36 mouse cellular contexts compared by ENCODE assay signal in genomic region chr3:97734259-97734658, GRCm38 (mm10). TPM values are rescaled to one million over a fixed set of nuclear protein-coding genes. Genes with fewer than 3 reads are reported as not detected.
DNase-seq lines count a peak whose midpoint lies in the region; TF ChIP-seq lines count a peak whose summit lies in the region.
"Had no signal": no experiment of that assay in that cellular context is flagged by ENCODE, and none has a peak within 500 bp of the region (broad histone marks: within the 10 kb centered on the region; RNA-seq: fewer than 3 reads in every experiment).

No protein-coding gene starts in this region.

- no peak for DNase-seq in gastrocnemius, adult 2 months
- no peak for DNase-seq in gastrocnemius, adult 8-10 months (ENCODE audit: low spot score in 2 of 2)
- DNase-seq in lung, postnatal 36 days = peak; percentile 6
- no peak for DNase-seq in lung, postnatal 14 days
- peak; percentile 41 for DNase-seq in thymus, postnatal 0 days (ENCODE audit: low spot score)
- DNase-seq in thymus, adult 18-20 months = no peak
- DNase-seq in left cerebral cortex, postnatal 36 days (ENCODE audit: low spot score in 2 of 2) = no peak
- DNase-seq: adrenal gland, adult 8-10 months; cerebellum, adult 11-12 months; cerebellum, adult 9-11 months; embryo, embryonic 11 days; gastrocnemius, postnatal 25 days; heart, postnatal 10 days; kidney, adult 11 months; kidney, postnatal 14 days; layer of hippocampus, adult 9-11 months; liver; lung, embryonic 14.5 days; right cerebral cortex, adult 18-20 months; spleen, adult 18-20 months had no signal

- no peak overlapping the region for H3K4me3 ChIP-seq in gastrocnemius, adult 2 months
- H3K4me3 ChIP-seq: embryonic facial prominence, embryonic 12.5 days; heart, adult 2 months; heart, embryonic 13.5 days; hindbrain, embryonic 10.5 days; hindbrain, embryonic 15.5 days had no signal

- H3K27ac ChIP-seq in gastrocnemius, adult 2 months = peak overlapping the region; percentile 10
- H3K27ac ChIP-seq: embryonic facial prominence, embryonic 12.5 days; heart, adult 2 months; heart, embryonic 13.5 days; hindbrain, embryonic 10.5 days; hindbrain, embryonic 15.5 days; liver, embryonic 14.5 days had no signal

- no peak for TF ChIP-seq CTCF in gastrocnemius, adult 2 months (IDR thresholded peaks at IDR 0.05)

- intact Hi-C loops in gastrocnemius, adult 2 months (cut with DNase I) = no loop called here
- intact Hi-C loops in left cerebral cortex, postnatal 36 days (cut with DNase I) = no loop called here

RNA-seq across cellular contexts. Expression of gene Gm17651, which starts 59.8 kb away (rescaled TPM):
- total RNA-seq in gastrocnemius, adult 2 months (2021) = not detected
- total RNA-seq in gastrocnemius, adult 8-10 months (2022) = not detected
- not detected in 2 replicates for polyA plus RNA-seq in thymus, postnatal 0 days (2015; fragmentation: Nextera tagmentation; extraction: Ambion mirVana)
- total RNA-seq in left cerebral cortex, postnatal 36 days (2021) = not detected
- total RNA-seq: adrenal gland, adult 8-10 months; adrenal gland, postnatal 4 days; G1E; gastrocnemius, postnatal 25 days; heart, adult 2 months; heart, postnatal 10 days; left cerebral cortex, postnatal 10 days; neutrophil, adult 5-6 weeks had no signal
- polyA plus RNA-seq: embryonic facial prominence, embryonic 12.5 days; forebrain, embryonic 16.5 days; G1E; heart, adult 2 months; heart, embryonic 13.5 days; hindbrain, embryonic 10.5 days; hindbrain, embryonic 15.5 days; inflammation-experienced regulatory T-cells, adult 6 months; kidney, embryonic 14.5 days; limb, embryonic 11.5 days; liver, embryonic 14.5 days; lung, embryonic 14.5 days; neural tube, embryonic 11.5 days; stomach, embryonic 16.5 days had no signal

Comparison
In these comparisons a context has a peak if more than half of its experiments do, and no peak if none do; other contexts are left out.
1. DNase-seq: peak in lung, postnatal 36 days (single experiment) and thymus, postnatal 0 days (single experiment); none in gastrocnemius, adult 2 months (single experiment), gastrocnemius, adult 8-10 months (0 of 2), lung, postnatal 14 days (single experiment), thymus, adult 18-20 months (0 of 2) and left cerebral cortex, postnatal 36 days (0 of 2).